In genomic region chr7:127421388-127422191, GRCm38 (mm10) we compare ENCODE assay signal across 8 mouse cellular contexts. TPM values are rescaled to one million over a fixed set of nuclear protein-coding genes. Genes with fewer than 3 reads are reported as not detected.
A peak's percentile ranks its signal among the peaks of the same experiment; 100 is the strongest.
DNase-seq lines count a peak whose midpoint lies in the region; ATAC-seq and TF ChIP-seq lines count a peak whose summit lies in the region.

Gene Zfp688, minus strand, starts transcription at chr7:127422068.

- H3K27me3 ChIP-seq in hindbrain, postnatal 0 days (ENCODE audit: insufficient read depth, low read length): no peaks in the 10 kb centered on the region

- H3K36me3 ChIP-seq in hindbrain, postnatal 0 days (ENCODE audit: insufficient read depth, low read length): no peaks in the 10 kb centered on the region

- WGBS in hindbrain, postnatal 0 days: 1% methylated on average over 48 of the region's 48 CpGs

- intact Hi-C loops in gastrocnemius, adult 2 months (cut with DNase I): no loop called here
- intact Hi-C loops in left cerebral cortex, adult 2 months (cut with DNase I): loop anchor here (2.0 kb wide), 1 partner anchor 27 kb away; the partner anchor contains the start of gene Zfp689

- H3K4me2 ChIP-seq in hindbrain, postnatal 0 days (ENCODE audit: low read depth, low read length): peak within 1 kb of the TSS; percentile 100

- peak; percentile 97 for ATAC-seq in common myeloid progenitor, adult 5-6 weeks (replicated peaks; ENCODE audit: low read depth, poor library complexity, severe bottlenecking)
- peak; percentile 95 for ATAC-seq in hindbrain, postnatal 0 days
- peak; percentile 99 for ATAC-seq in megakaryocyte, adult 5-6 weeks (ENCODE audit: poor library complexity, severe bottlenecking)

- peak within 1 kb of the TSS; percentile 84 for H3K9ac ChIP-seq in hindbrain, postnatal 0 days (replicated peaks; ENCODE audit: low read length)

- H3K27ac ChIP-seq in gastrocnemius, adult 2 months: peak within 1 kb of the TSS; percentile 90
- H3K27ac ChIP-seq in hindbrain, postnatal 0 days: peak within 1 kb of the TSS; percentile 86
- peak within 1 kb of the TSS; percentile 83 for H3K27ac ChIP-seq in left cerebral cortex, adult 2 months

- peak within 1 kb of the TSS; percentile 88 for H3K4me3 ChIP-seq in gastrocnemius, adult 2 months
- H3K4me3 ChIP-seq in hindbrain, postnatal 0 days (ENCODE audit: low read length): peak within 1 kb of the TSS; percentile 87
- H3K4me3 ChIP-seq in left cerebral cortex, adult 2 months: peak within 1 kb of the TSS; percentile 72

- TF ChIP-seq CTCF in gastrocnemius, adult 2 months (IDR thresholded peaks at IDR 0.05): peak; percentile 14
- TF ChIP-seq CTCF in hindbrain, postnatal 0 days (IDR thresholded peaks at IDR 0.05; ENCODE audit: low read depth): peak; percentile 35
- TF ChIP-seq CTCF in left cerebral cortex, adult 2 months (IDR thresholded peaks at IDR 0.05): peak; percentile 12; the same call in 1 of the 2 replicates

- no peaks in the 10 kb centered on the region; the same call in 1 of the 2 replicates for H3K4me1 ChIP-seq in hindbrain, postnatal 0 days (ENCODE audit: insufficient read depth, low read length)

- DNase-seq in ZHBTc4 (ENCODE audit: low read depth, low spot score): peak; percentile 96
- peak; percentile 97 for DNase-seq in gastrocnemius, adult 2 months
- DNase-seq in hindbrain, postnatal 0 days (ENCODE audit: low spot score): peak; percentile 95
- DNase-seq in left cerebral cortex, adult 2 months (ENCODE audit: extremely low spot score in 1 of 2, low spot score in 2 of 2): peak; percentile 90 to 93
- peak; percentile 92 to 94 for DNase-seq in right cerebral cortex, adult 2 months (ENCODE audit: low spot score in 2 of 2)
- peak; percentile 97 for DNase-seq in urinary bladder, postnatal 14 days (ENCODE audit: low spot score)

- no peaks in the 10 kb centered on the region for H3K9me3 ChIP-seq in hindbrain, postnatal 0 days (ENCODE audit: low read length)

RNA-seq across cellular contexts. Expression of gene Zfp688, which starts in this region (rescaled TPM):
- total RNA-seq in common myeloid progenitor, adult 5-6 weeks (2017): 7.7 and 11.5 TPM in 2 replicates
- 1 to 10 TPM; 1.5 to 2.1 TPM for total RNA-seq in gastrocnemius, adult 2 months (2021)
- 15.0 and 22.1 TPM in 2 replicates for total RNA-seq in hindbrain, postnatal 0 days (2014; rRNA removed)
- polyA plus RNA-seq in hindbrain, postnatal 0 days (2015; fragmentation: Nextera tagmentation; extraction: Ambion mirVana): 31.7 and 33.2 TPM in 2 replicates
- total RNA-seq in left cerebral cortex, adult 2 months (2021): 10 to 100 TPM; 13.3 to 13.8 TPM
- total RNA-seq in megakaryocyte, adult 5-6 weeks (2015): 17.1 and 17.3 TPM in 2 replicates
- 7.9 and 14.0 TPM in 2 replicates for total RNA-seq in megakaryocyte, adult 5-6 weeks (2017)

Comparison
In these comparisons a context has a peak if more than half of its experiments do, and no peak if none do; other contexts are left out.
1. Peak in every context shown above with its lines: DNase-seq, ATAC-seq, H3K4me3 ChIP-seq and H3K27ac ChIP-seq.